Mouse (Mus musculus) lung, adult 2 months (tissue): Measurements from ENCODE around the gene Cpn1. TPM values are rescaled to one million over a fixed set of nuclear protein-coding genes. Genes with fewer than 3 reads are reported as not detected.

Experiments
- DNase-seq: peaks from one replicate; pipeline ENCODE4 v3.0.0; 2022
- H3K4me1 ChIP-seq: fragments of 200-500 bp; 2 replicates; pipeline ENCODE4 v1.6.1; 2011; ENCODE audit warnings: low read length; ENCODE audit not compliant: control insufficient read depth, insufficient read depth
- H3K4me3 ChIP-seq: fragments of 200-500 bp; replicated peaks from 2 replicates; pipeline ENCODE3; 2011; ENCODE audit warnings: low read depth, mild to moderate bottlenecking, control low read depth, low read length; ENCODE audit errors: extremely low read depth
- CTCF ChIP-seq: fragments of 200-500 bp; IDR thresholded peaks from 2 replicates; pipeline ENCODE4 v1.5.1; 2011; ENCODE audit warnings: mild to moderate bottlenecking, low read length, control low read depth; ENCODE audit not compliant: insufficient read depth
- POLR2A ChIP-seq: fragments of 200-500 bp; IDR thresholded peaks from 2 replicates; pipeline ENCODE4 v1.6.1; 2011; ENCODE audit warnings: low read depth, mild to moderate bottlenecking, control low read depth, low read length, borderline replicate concordance; ENCODE audit errors: extremely low read depth
- WGBS: fragments of 180-500 bp; shearing (Covaris S2); methylation state at CpG from one replicate; pipeline ENCODE4 v1.1.7; 2018; 5-methylcytosine and 5-hydroxymethylcytosine counted together
- polyA plus RNA-seq: library from polyadenylated mRNA; depleted of rRNA; stranded (reverse); fragments of >200 nt; gene quantifications from 2 replicates; pipeline ENCODE4 v1.2.3, GENCODE M21; 2012; rRNA removed

Gene Cpn1
- polyA plus RNA-seq, 1 experiment: 4.3 TPM

DNA sequence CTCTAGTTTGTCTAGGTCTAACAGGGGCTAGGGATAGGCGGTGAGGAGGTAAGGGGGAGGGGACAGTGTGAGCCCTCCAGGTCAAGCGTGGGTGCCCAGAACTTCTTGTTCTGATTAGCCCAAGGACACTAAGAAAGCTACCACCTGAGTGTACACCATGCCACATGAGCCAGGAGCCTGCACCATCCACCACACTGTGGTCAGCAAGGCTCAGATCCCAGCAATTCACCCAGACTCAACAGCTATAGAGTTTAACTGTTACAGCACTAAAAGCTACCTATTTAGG lies 69.0 kb downstream of the Cpn1 start:
- 36% methylated on average over 2 of the region's 2 CpGs for WGBS
- no peak for TF ChIP-seq POLR2A
- TF ChIP-seq CTCF: no peak
- DNase-seq: no peak
- Histone ChIP-seq H3K4me1 (peaks cover 9% of the 10 kb centered on the region), H3K4me3 (no peak overlapping the region)

DNA sequence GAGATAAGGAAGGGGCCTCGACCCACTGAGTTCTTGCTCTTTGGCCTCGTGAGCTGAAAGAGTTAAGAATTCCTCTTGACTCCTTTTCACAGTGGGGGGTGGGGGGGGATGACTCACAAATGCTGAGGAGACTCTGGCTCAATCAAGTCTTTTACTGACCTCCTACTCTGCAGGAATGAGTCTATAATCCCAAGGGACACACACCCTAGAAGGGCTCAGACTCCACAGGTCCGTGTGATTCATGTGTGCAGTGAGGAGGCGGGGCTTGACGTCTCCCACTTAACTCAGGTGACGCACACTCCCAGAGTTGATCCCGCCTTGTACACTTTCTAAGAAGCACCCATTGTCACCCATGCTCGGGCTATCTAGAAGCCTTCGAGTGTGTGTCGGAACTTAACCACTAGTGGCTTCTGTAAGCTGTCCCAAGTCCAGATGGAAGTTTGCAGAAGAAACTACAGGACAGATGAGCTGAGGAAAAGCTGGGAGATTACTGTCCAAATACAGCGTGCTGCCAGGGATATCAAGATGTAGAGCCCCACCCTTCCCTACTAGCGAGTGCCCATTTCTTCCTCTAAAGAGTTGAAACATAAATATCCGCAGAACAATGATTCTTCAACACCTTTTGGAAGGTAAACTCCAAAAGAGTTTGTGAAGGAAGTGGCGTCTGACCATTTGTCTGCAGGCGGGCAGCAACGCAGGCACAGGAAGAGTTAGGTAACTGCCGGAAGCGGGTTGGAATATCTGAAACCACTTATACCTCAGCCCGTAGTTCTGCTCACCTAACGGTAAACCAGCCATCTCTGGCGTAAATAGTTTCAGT lies 69.6 kb downstream of the Cpn1 start:
- TF ChIP-seq POLR2A (0 out of 2 replicates have a peak, but pooled peaks have one; percentile 22), CTCF (no peak)
- Histone ChIP-seq H3K4me1 (peaks cover 9% of the 10 kb centered on the region), H3K4me3 (peak overlapping the region; percentile 37)
- 33% methylated on average over 21 of the region's 21 CpGs for WGBS
- DNase-seq: peak; percentile 56

DNA sequence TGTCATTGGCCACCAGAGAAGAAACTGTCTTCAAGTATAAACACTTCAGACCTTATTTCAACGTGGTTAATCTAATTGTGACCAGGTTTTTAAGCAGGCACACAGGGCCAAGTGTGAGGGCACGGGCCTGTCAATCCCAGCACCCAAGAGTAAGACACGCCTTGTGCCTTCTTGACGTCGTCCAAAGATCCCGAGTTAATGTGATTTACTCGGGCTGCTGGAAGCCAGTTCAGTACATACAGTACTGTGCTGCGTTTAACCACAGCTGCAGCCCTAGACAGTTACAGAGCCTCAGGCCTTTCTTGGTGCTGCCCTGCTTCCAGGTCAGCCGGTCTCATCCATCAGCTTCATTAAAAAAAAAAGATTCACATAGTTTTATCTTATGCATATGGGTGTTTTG lies 70.9 kb downstream of the Cpn1 start:
- H3K4me3 ChIP-seq: no peak overlapping the region
- peaks cover 5% of the 10 kb centered on the region; the same call in 1 of the 2 replicates for H3K4me1 ChIP-seq
- DNase-seq: no peak
- TF ChIP-seq CTCF (no peak), POLR2A (no peak)
- 69% methylated on average over 9 of the region's 9 CpGs for WGBS

DNA sequence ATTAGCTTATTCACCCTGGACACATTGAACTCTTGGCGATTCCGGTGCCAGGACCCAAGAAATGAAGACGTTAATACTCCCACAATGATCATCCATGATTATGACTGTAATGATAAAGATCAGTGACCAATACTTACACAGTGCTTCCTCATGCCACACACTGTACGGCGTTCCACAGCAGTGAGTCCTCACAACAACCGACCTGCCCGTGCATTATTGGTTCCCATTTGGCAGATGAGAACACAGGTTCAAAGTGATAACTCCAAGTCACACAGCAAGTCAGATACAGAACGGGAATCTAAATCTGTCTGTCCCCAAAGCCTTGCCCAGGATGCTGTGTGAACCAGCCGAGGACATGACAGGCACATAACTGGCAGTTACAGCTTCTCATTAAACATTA lies 71.4 kb downstream of the Cpn1 start:
- TF ChIP-seq CTCF: no peak
- no peak overlapping the region for H3K4me3 ChIP-seq
- peaks cover 5% of the 10 kb centered on the region; the same call in 1 of the 2 replicates for H3K4me1 ChIP-seq
- no peak for DNase-seq
- 84% methylated on average over 9 of the region's 9 CpGs for WGBS

DNA sequence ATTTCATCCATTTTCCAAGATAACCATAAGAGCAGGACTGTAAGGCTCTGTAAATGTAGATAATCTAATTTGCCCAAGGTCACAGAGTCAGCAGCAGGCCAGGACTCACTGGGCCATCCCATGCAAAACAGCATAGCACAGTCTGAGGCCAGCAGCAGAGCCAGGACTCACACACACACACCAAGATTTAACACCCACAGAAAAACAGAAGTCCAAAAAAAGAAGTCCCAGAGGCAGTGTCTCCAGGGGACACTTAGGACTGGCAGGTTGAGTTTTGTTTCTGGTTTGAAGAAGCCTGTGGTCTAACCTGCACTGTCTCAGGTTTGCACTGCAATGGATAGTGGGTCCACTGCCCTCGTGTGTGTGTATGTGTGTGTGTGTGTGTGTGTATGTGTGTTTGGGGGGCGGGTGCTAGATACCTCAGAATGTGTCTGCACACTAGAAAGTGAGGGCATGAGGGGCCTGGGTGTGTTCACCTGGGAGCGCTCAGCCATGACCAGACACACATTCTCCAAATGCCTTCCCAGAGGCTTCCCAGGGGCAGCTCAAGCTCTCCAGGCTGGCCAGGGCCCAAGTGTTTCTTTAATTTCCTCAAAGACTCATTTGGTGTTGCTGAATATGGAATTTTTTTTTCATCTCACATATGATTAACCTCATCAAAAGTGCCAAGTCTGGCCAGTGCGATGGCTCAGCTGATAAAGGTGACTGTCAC lies 73.4 kb downstream of the Cpn1 start:
- WGBS: 78% methylated on average over 4 of the region's 4 CpGs
- no peak for DNase-seq
- H3K4me3 ChIP-seq: no peak overlapping the region
- no peak for TF ChIP-seq POLR2A
- TF ChIP-seq CTCF: no peak
- H3K4me1 ChIP-seq: peaks cover 5% of the 10 kb centered on the region; the same call in 1 of the 2 replicates

DNA sequence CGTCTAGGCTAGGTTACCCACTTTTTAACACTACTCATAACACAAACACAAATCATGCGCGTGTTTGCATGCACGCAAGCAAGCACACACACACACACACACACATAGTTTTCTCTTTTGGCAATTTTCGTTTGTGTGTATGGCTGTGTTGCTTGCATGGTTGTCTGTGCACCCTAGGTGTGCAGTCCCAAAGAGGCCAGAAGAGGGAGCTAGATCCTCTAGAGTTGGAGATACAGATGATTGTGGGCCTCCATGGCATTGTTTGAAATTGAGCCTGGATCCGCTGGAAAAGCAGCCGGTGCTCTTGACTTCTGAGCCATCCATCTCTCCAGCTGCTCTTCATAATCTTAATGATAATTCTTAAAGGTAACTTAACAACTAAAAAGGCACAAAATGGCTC lies 79.9 kb downstream of the Cpn1 start:
- no peak for TF ChIP-seq CTCF
- TF ChIP-seq POLR2A: no peak
- DNase-seq: no peak
- Histone ChIP-seq H3K4me3 (no peak overlapping the region), H3K4me1 (no peaks in the 10 kb centered on the region)
- 90% methylated on average over 7 of the region's 7 CpGs for WGBS

Other genes starting within 250 kb of the Cpn1 start
- 2.6 and 4.8 TPM in 2 replicates for gene Cutc, start 233.6 kb downstream of the Cpn1 start, polyA plus RNA-seq
- 7.8 and 10.4 TPM in 2 replicates for gene Cox15, start 233.6 kb downstream of the Cpn1 start, polyA plus RNA-seq
- gene Abcc2, start 204.4 kb downstream of the Cpn1 start, polyA plus RNA-seq: 0.01 and 0.13 TPM in 2 replicates
- 17.1 and 18.6 TPM in 2 replicates for gene Dnmbp, start 46.4 kb downstream of the Cpn1 start, polyA plus RNA-seq
- gene Cyp2c23, start 42.7 kb upstream of the Cpn1 start, polyA plus RNA-seq: 0.53 and 0.65 TPM in 2 replicates
- 6.5 and 7.0 TPM in 2 replicates for gene Erlin1, start 83.2 kb upstream of the Cpn1 start, polyA plus RNA-seq
- gene Chuk, start 120.9 kb upstream of the Cpn1 start, polyA plus RNA-seq: 10.2 and 16.1 TPM in 2 replicates
- gene Cwf19l1, start 149.3 kb upstream of the Cpn1 start, polyA plus RNA-seq: 3.6 and 7.5 TPM in 2 replicates
- gene Bloc1s2, start 159.9 kb upstream of the Cpn1 start, polyA plus RNA-seq: 15.5 and 19.7 TPM in 2 replicates
- gene Pkd2l1, start 205.9 kb upstream of the Cpn1 start, polyA plus RNA-seq: 0.03 and 0.06 TPM in 2 replicates
- gene Scd3, start 216.7 kb upstream of the Cpn1 start, polyA plus RNA-seq: 0.14 TPM in 1 of 2 replicates, not detected in the other